Mouse (Mus musculus) adipocyte (in vitro differentiated cells): Measurements from ENCODE around the gene Ap1s3.

Experiments used
- DNase-seq: peaks from one replicate; pipeline ENCODE4 v3.0.0-alpha.2; 2016; ENCODE audit warnings: low spot score

The Ap1s3 gene

GRCm38 (mm10) chr1:79592721-79593277 lies 79.0 kb downstream of the Ap1s3 start:
- DNase-seq, result peak; percentile 5

- no peak for DNase-seq
Measured at GRCm38 (mm10) chr1:79591091-79591490, 80.7 kb downstream of the Ap1s3 start.

- DNase-seq, result peak; percentile 4
Measured at GRCm38 (mm10) chr1:79589971-79590763, 81.6 kb downstream of the Ap1s3 start.

GRCm38 (mm10) chr1:79589424-79589823 lies 82.3 kb downstream of the Ap1s3 start:
- DNase-seq, result no peak

GRCm38 (mm10) chr1:79581136-79581679 lies 90.6 kb downstream of the Ap1s3 start:
- no peak for DNase-seq

GRCm38 (mm10) chr1:79577357-79577756 lies 94.4 kb downstream of the Ap1s3 start:
- peak; percentile 45 for DNase-seq

GRCm38 (mm10) chr1:79571912-79572311 lies 99.9 kb downstream of the Ap1s3 start:
- DNase-seq, result peak; percentile 5

- DNase-seq, result no peak
Measured at GRCm38 (mm10) chr1:79571126-79571525, 100.6 kb downstream of the Ap1s3 start.

GRCm38 (mm10) chr1:79561186-79561585 lies 110.6 kb downstream of the Ap1s3 start:
- no peak for DNase-seq
